In the genomic region with DNA sequence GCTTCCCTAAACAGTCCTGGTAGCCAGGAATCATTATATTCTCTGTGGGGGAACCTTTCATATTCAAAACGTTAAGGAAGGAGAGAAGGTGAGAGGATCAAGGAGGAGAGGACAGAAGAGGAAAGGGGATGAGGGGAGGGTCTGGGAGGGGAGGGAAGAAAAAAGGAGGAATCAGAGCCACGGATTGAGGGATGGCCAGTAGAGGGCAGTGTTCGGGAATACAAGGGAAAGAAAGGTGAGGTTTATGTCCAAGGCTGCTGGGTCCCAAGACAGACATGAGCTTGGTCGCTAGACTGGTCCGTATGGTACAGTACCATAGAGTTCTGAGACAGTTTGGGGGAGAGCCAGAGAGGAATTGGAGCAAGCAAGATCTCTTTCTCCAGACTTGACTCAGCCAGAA, we compare ENCODE assay signal across 8 mouse cellular contexts.
DNase-seq lines count a peak whose midpoint lies in the region; ATAC-seq and TF ChIP-seq lines count a peak whose summit lies in the region.

No protein-coding gene starts in this region.

- no peaks in the 10 kb centered on the region for H3K27me3 ChIP-seq in heart, embryonic 11.5 days (ENCODE audit: control insufficient read depth, insufficient read depth, low read length)
- H3K27me3 ChIP-seq in midbrain, embryonic 11.5 days (ENCODE audit: control insufficient read depth, insufficient read depth, low read length), result no peaks in the 10 kb centered on the region
- H3K27me3 ChIP-seq in midbrain, embryonic 15.5 days (replicated peaks), result no peaks in the 10 kb centered on the region
- H3K27me3 ChIP-seq in midbrain, postnatal 0 days (ENCODE audit: insufficient read depth, low read length), result no peaks in the 10 kb centered on the region

- TF ChIP-seq POLR2A in cortical plate, adult 2 months (IDR thresholded peaks at IDR 0.05; ENCODE audit: extremely low read depth, insufficient read depth, low read length), result no peak

- no peaks in the 10 kb centered on the region for H3K9me3 ChIP-seq in heart, embryonic 11.5 days (replicated peaks; ENCODE audit: control insufficient read depth, low read length)
- H3K9me3 ChIP-seq in midbrain, embryonic 11.5 days (ENCODE audit: control insufficient read depth, low read length), result no peaks in the 10 kb centered on the region
- H3K9me3 ChIP-seq in midbrain, embryonic 15.5 days, result no peaks in the 10 kb centered on the region
- H3K9me3 ChIP-seq in midbrain, postnatal 0 days (ENCODE audit: low read length), result no peaks in the 10 kb centered on the region

- no peak overlapping the region for H3K27ac ChIP-seq in heart, embryonic 11.5 days (ENCODE audit: low read depth, low read length)
- H3K27ac ChIP-seq in midbrain, embryonic 11.5 days (ENCODE audit: low read depth, low read length), result no peak overlapping the region
- H3K27ac ChIP-seq in midbrain, embryonic 15.5 days, result no peak overlapping the region
- no peak overlapping the region for H3K27ac ChIP-seq in cortical plate, adult 2 months (ENCODE audit: insufficient read depth, low read length)
- H3K27ac ChIP-seq in midbrain, postnatal 0 days (ENCODE audit: low read depth, low read length), result no peak overlapping the region

- H3K4me2 ChIP-seq in heart, embryonic 11.5 days, result no peak overlapping the region
- no peak overlapping the region for H3K4me2 ChIP-seq in midbrain, embryonic 11.5 days
- H3K4me2 ChIP-seq in midbrain, embryonic 15.5 days, result no peak overlapping the region
- no peak overlapping the region for H3K4me2 ChIP-seq in midbrain, postnatal 0 days (ENCODE audit: low read depth, low read length, poor library complexity, severe bottlenecking)

- 25% methylated on average over 5 of the region's 5 CpGs for WGBS in heart, embryonic 11.5 days (ENCODE audit: insufficient replicate concordance)
- WGBS in midbrain, embryonic 11.5 days, result 26% methylated on average over 5 of the region's 5 CpGs
- WGBS in midbrain, embryonic 15.5 days, result 26% methylated on average over 5 of the region's 5 CpGs
- 28% methylated on average over 5 of the region's 5 CpGs for WGBS in midbrain, postnatal 0 days

- no peaks in the 10 kb centered on the region for H3K4me1 ChIP-seq in heart, embryonic 11.5 days (ENCODE audit: control insufficient read depth, insufficient read depth, low read length)
- H3K4me1 ChIP-seq in midbrain, embryonic 11.5 days (ENCODE audit: control insufficient read depth, insufficient read depth, low read length), result no peaks in the 10 kb centered on the region
- no peaks in the 10 kb centered on the region for H3K4me1 ChIP-seq in midbrain, embryonic 15.5 days
- no peaks in the 10 kb centered on the region for H3K4me1 ChIP-seq in cortical plate, adult 2 months (ENCODE audit: control insufficient read depth, insufficient read depth, low read length)
- H3K4me1 ChIP-seq in midbrain, postnatal 0 days (ENCODE audit: insufficient read depth, low read length), result 0 out of 2 replicates have a peak, but pooled peaks cover 2% of the 10 kb centered on the region

- no peak overlapping the region for H3K4me3 ChIP-seq in heart, embryonic 11.5 days (ENCODE audit: low read depth, low read length)
- no peak overlapping the region for H3K4me3 ChIP-seq in midbrain, embryonic 11.5 days (ENCODE audit: low read depth, low read length)
- H3K4me3 ChIP-seq in midbrain, embryonic 15.5 days, result no peak overlapping the region
- no peak overlapping the region for H3K4me3 ChIP-seq in cortical plate, adult 2 months (ENCODE audit: insufficient read depth, low read length)
- no peak overlapping the region for H3K4me3 ChIP-seq in midbrain, postnatal 0 days (ENCODE audit: low read depth, low read length)

- H3K36me3 ChIP-seq in heart, embryonic 11.5 days (ENCODE audit: control insufficient read depth, insufficient read depth, low read length), result no peaks in the 10 kb centered on the region
- H3K36me3 ChIP-seq in midbrain, embryonic 11.5 days (ENCODE audit: control insufficient read depth, insufficient read depth, low read length), result no peaks in the 10 kb centered on the region
- H3K36me3 ChIP-seq in midbrain, embryonic 15.5 days (replicated peaks), result no peaks in the 10 kb centered on the region
- no peaks in the 10 kb centered on the region for H3K36me3 ChIP-seq in midbrain, postnatal 0 days (ENCODE audit: insufficient read depth, low read length)

- no peak overlapping the region for H3K9ac ChIP-seq in heart, embryonic 11.5 days (ENCODE audit: low read depth, low read length)
- H3K9ac ChIP-seq in midbrain, embryonic 11.5 days (ENCODE audit: low read length), result no peak overlapping the region
- H3K9ac ChIP-seq in midbrain, embryonic 15.5 days, result no peak overlapping the region
- no peak overlapping the region for H3K9ac ChIP-seq in midbrain, postnatal 0 days (replicated peaks; ENCODE audit: low read length, poor library complexity, severe bottlenecking)

- ATAC-seq in heart, embryonic 11.5 days (replicated peaks; ENCODE audit: insufficient number of reproducible peaks, low FRiP score, low TSS enrichment), result no peak
- ATAC-seq in midbrain, embryonic 11.5 days (ENCODE audit: low FRiP score), result peak; percentile 54; the same call in 1 of the 2 replicates
- ATAC-seq in midbrain, embryonic 15.5 days (replicated peaks), result no peak
- no peak for ATAC-seq in midbrain, postnatal 0 days (ENCODE audit: low FRiP score)

- DNase-seq in heart, adult 18-20 months, result peak; percentile 1 to 32
- peak; percentile 89 for DNase-seq in midbrain, embryonic 11.5 days (ENCODE audit: low spot score, missing footprints)
- no peak for DNase-seq in midbrain, postnatal 0 days (ENCODE audit: low spot score)
- DNase-seq in c-Kit-positive CD71-positive TER-119-positive erythroid progenitor cells, embryonic 14.5 days (ENCODE audit: low spot score), result no peak
- no peak for DNase-seq in layer of hippocampus, adult 9-10 months (ENCODE audit: low spot score)

- peak; percentile 56 for TF ChIP-seq CTCF in cortical plate, adult 2 months (IDR thresholded peaks at IDR 0.05; ENCODE audit: extremely low read depth, insufficient read depth, low read length)
- peak; percentile 58 for TF ChIP-seq CTCF in midbrain, postnatal 0 days (IDR thresholded peaks at IDR 0.05)

Comparison
In these comparisons a context has a peak if more than half of its experiments do, and no peak if none do; other contexts are left out.
1. DNase-seq: peak in heart, adult 18-20 months (2 of 2) and midbrain, embryonic 11.5 days (single experiment); none in midbrain, postnatal 0 days (single experiment), c-Kit-positive CD71-positive TER-119-positive erythroid progenitor cells, embryonic 14.5 days (single experiment) and layer of hippocampus, adult 9-10 months (single experiment).